Mouse (Mus musculus): ENCODE measurements around the gene Cfap43. TPM values are rescaled to one million over a fixed set of nuclear protein-coding genes. Genes with fewer than 3 reads are reported as not detected.

Cfap43 gene
- total and polyA plus RNA-seq, 2 experiments: not detected

- Histone ChIP-seq H3K4me3 (ENCODE audit: insufficient read depth, low read depth, low read length) (no peak overlapping the region), H3K27ac (replicated peaks; ENCODE audit: insufficient read depth, low read depth, low read length) (no peak overlapping the region), H3K27me3 (ENCODE audit: control insufficient read depth, insufficient read depth, low read length) (no peaks in the 10 kb centered on the region), H3K79me2 (ENCODE audit: control insufficient read depth, insufficient read depth, low read length) (no peaks in the 10 kb centered on the region), H3K9ac (ENCODE audit: low read depth, low read length) (no peak overlapping the region), H3K36me3 (ENCODE audit: control insufficient read depth, insufficient read depth, low read length) (no peaks in the 10 kb centered on the region), H3K4me1 (ENCODE audit: control insufficient read depth, insufficient read depth, low read length) (no peaks in the 10 kb centered on the region)
- TF ChIP-seq CTCF (IDR thresholded peaks at IDR 0.05; ENCODE audit: low read depth, low read length) (no peak), POLR2A (IDR thresholded peaks at IDR 0.05; ENCODE audit: extremely low read depth, insufficient read depth, low read length) (no peak)
- no peak for DNase-seq (ENCODE audit: extremely low read depth, low read depth, low spot score)
- 97% methylated on average over 8 of the region's 8 CpGs for WGBS
Observed at GRCm38 (mm10) chr19:47705772-47706309, 213.2 kb downstream of the Cfap43 start.

- Histone ChIP-seq H3K4me3 (ENCODE audit: insufficient read depth, low read depth, low read length) (no peak overlapping the region), H3K4me1 (ENCODE audit: control insufficient read depth, insufficient read depth, low read length) (no peaks in the 10 kb centered on the region), H3K27me3 (ENCODE audit: control insufficient read depth, insufficient read depth, low read length) (no peaks in the 10 kb centered on the region), H3K9ac (ENCODE audit: low read depth, low read length) (no peak overlapping the region), H3K79me2 (ENCODE audit: control insufficient read depth, insufficient read depth, low read length) (no peaks in the 10 kb centered on the region), H3K27ac (replicated peaks; ENCODE audit: insufficient read depth, low read depth, low read length) (no peak overlapping the region), H3K36me3 (ENCODE audit: control insufficient read depth, insufficient read depth, low read length) (no peaks in the 10 kb centered on the region)
- 53% methylated on average over 13 of the region's 13 CpGs for WGBS
- DNase-seq (ENCODE audit: extremely low read depth, low read depth, low spot score): peak; percentile 65
- no peak for TF ChIP-seq POLR2A (IDR thresholded peaks at IDR 0.05; ENCODE audit: extremely low read depth, insufficient read depth, low read length)
- TF ChIP-seq CTCF (IDR thresholded peaks at IDR 0.05; ENCODE audit: low read depth, low read length): 0 out of 2 replicates have a peak, but pooled peaks have one; percentile 3
Observed at GRCm38 (mm10) chr19:47705080-47705771, 213.9 kb downstream of the Cfap43 start.

- no peaks in the 10 kb centered on the region for H3K4me1 ChIP-seq (ENCODE audit: control insufficient read depth, insufficient read depth, low read length)
- TF ChIP-seq CTCF (IDR thresholded peaks at IDR 0.05; ENCODE audit: low read depth, low read length) (no peak), POLR2A (IDR thresholded peaks at IDR 0.05; ENCODE audit: extremely low read depth, insufficient read depth, low read length) (no peak)
- no peak for DNase-seq (ENCODE audit: extremely low read depth, low read depth, low spot score)
- no peaks in the 10 kb centered on the region for H3K27me3 ChIP-seq (ENCODE audit: control insufficient read depth, insufficient read depth, low read length)
- WGBS: 85% methylated on average over 8 of the region's 8 CpGs
- H3K79me2 ChIP-seq (ENCODE audit: control insufficient read depth, insufficient read depth, low read length): no peaks in the 10 kb centered on the region
- no peaks in the 10 kb centered on the region for H3K36me3 ChIP-seq (ENCODE audit: control insufficient read depth, insufficient read depth, low read length)
- no peak overlapping the region for H3K4me3 ChIP-seq (ENCODE audit: insufficient read depth, low read depth, low read length)
- no peak overlapping the region for H3K9ac ChIP-seq (ENCODE audit: low read depth, low read length)
- H3K27ac ChIP-seq (replicated peaks; ENCODE audit: insufficient read depth, low read depth, low read length): no peak overlapping the region
Observed at GRCm38 (mm10) chr19:47700509-47700908, 218.6 kb downstream of the Cfap43 start.

DNA sequence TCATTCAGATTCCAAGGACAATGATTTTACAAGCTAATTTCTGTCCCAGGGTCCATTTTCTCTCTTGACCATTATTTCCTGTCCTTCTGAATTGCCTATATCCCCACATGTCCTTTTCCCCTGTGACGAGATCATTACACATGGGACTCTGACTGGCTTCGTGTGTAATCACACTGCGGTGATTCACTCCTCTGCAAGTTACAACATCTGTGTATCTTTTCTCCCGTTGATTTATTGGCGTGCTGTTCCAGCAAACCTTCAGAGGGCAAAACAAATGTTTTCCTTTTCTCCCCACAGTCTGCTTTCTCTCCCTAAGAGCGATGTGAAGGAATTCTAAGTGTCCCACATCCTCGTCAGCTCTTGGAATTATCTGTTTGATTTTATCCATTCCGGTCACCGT lies 219.3 kb downstream of the Cfap43 start:
- DNase-seq (ENCODE audit: extremely low read depth, low read depth, low spot score): peak; percentile 5
- Histone ChIP-seq H3K27me3 (ENCODE audit: control insufficient read depth, insufficient read depth, low read length) (no peaks in the 10 kb centered on the region), H3K4me3 (ENCODE audit: insufficient read depth, low read depth, low read length) (no peak overlapping the region), H3K27ac (replicated peaks; ENCODE audit: insufficient read depth, low read depth, low read length) (no peak overlapping the region), H3K36me3 (ENCODE audit: control insufficient read depth, insufficient read depth, low read length) (no peaks in the 10 kb centered on the region), H3K79me2 (ENCODE audit: control insufficient read depth, insufficient read depth, low read length) (no peaks in the 10 kb centered on the region), H3K4me1 (ENCODE audit: control insufficient read depth, insufficient read depth, low read length) (no peaks in the 10 kb centered on the region), H3K9ac (ENCODE audit: low read depth, low read length) (no peak overlapping the region)
- no peak for TF ChIP-seq POLR2A (IDR thresholded peaks at IDR 0.05; ENCODE audit: extremely low read depth, insufficient read depth, low read length)
- TF ChIP-seq CTCF (IDR thresholded peaks at IDR 0.05; ENCODE audit: low read depth, low read length): no peak
- WGBS: 33% methylated on average over 9 of the region's 9 CpGs

GRCm38 (mm10) chr19:47698266-47698665 lies 220.8 kb downstream of the Cfap43 start:
- Histone ChIP-seq H3K27ac (replicated peaks; ENCODE audit: insufficient read depth, low read depth, low read length) (no peak overlapping the region), H3K79me2 (ENCODE audit: control insufficient read depth, insufficient read depth, low read length) (no peaks in the 10 kb centered on the region), H3K27me3 (ENCODE audit: control insufficient read depth, insufficient read depth, low read length) (no peaks in the 10 kb centered on the region), H3K4me3 (ENCODE audit: insufficient read depth, low read depth, low read length) (no peak overlapping the region), H3K36me3 (ENCODE audit: control insufficient read depth, insufficient read depth, low read length) (no peaks in the 10 kb centered on the region), H3K4me1 (ENCODE audit: control insufficient read depth, insufficient read depth, low read length) (no peaks in the 10 kb centered on the region), H3K9ac (ENCODE audit: low read depth, low read length) (no peak overlapping the region)
- 87% methylated on average over 9 of the region's 9 CpGs for WGBS
- no peak for DNase-seq (ENCODE audit: extremely low read depth, low read depth, low spot score)
- TF ChIP-seq POLR2A (IDR thresholded peaks at IDR 0.05; ENCODE audit: extremely low read depth, insufficient read depth, low read length) (no peak), CTCF (IDR thresholded peaks at IDR 0.05; ENCODE audit: low read depth, low read length) (no peak)

- WGBS: 81% methylated on average over 11 of the region's 11 CpGs
- H3K36me3 ChIP-seq (ENCODE audit: control insufficient read depth, insufficient read depth, low read length): no peaks in the 10 kb centered on the region
Observed at GRCm38 (mm10) chr19:47697067-47697466, 222.0 kb downstream of the Cfap43 start.

More at GRCm38 (mm10) chr19:47697067-47697466, 222.0 kb downstream of the Cfap43 start:
- TF ChIP-seq CTCF (IDR thresholded peaks at IDR 0.05; ENCODE audit: low read depth, low read length) (no peak), POLR2A (IDR thresholded peaks at IDR 0.05; ENCODE audit: extremely low read depth, insufficient read depth, low read length) (no peak)
- H3K4me1 ChIP-seq (ENCODE audit: control insufficient read depth, insufficient read depth, low read length): no peaks in the 10 kb centered on the region
- no peak overlapping the region for H3K27ac ChIP-seq (replicated peaks; ENCODE audit: insufficient read depth, low read depth, low read length)
- no peaks in the 10 kb centered on the region for H3K27me3 ChIP-seq (ENCODE audit: control insufficient read depth, insufficient read depth, low read length)
- H3K9ac ChIP-seq (ENCODE audit: low read depth, low read length): no peak overlapping the region
- no peak overlapping the region for H3K4me3 ChIP-seq (ENCODE audit: insufficient read depth, low read depth, low read length)
- H3K79me2 ChIP-seq (ENCODE audit: control insufficient read depth, insufficient read depth, low read length): no peaks in the 10 kb centered on the region
- no peak for DNase-seq (ENCODE audit: extremely low read depth, low read depth, low spot score)

All from liver, adult 2 months (tissue).